17 mouse cellular contexts compared by ENCODE assay signal in genomic region chr4:73661864-73662263, GRCm38 (mm10). TPM values are rescaled to one million over a fixed set of nuclear protein-coding genes. Genes with fewer than 3 reads are reported as not detected.
A peak's percentile ranks its signal among the peaks of the same experiment; 100 is the strongest.
DNase-seq lines count a peak whose midpoint lies in the region; TF ChIP-seq lines count a peak whose summit lies in the region.
"Not testable (repeated sequence)": the region's sequence is repeated elsewhere in the genome, so short reads cannot be mapped to it uniquely, and the experiment has no call there.
"Had no signal": no experiment of that assay in that cellular context is flagged by ENCODE, and none has a peak within 500 bp of the region (broad histone marks: within the 10 kb centered on the region; RNA-seq: fewer than 3 reads in every experiment).

No protein-coding gene starts in this region.

- intact Hi-C loops in gastrocnemius, adult 2 months (cut with DNase I); left cerebral cortex, postnatal 4 days (cut with DNase I): not testable (repeated sequence)

- TF ChIP-seq CTCF in gastrocnemius, adult 2 months (IDR thresholded peaks at IDR 0.05): not testable (repeated sequence)

- not testable (repeated sequence) for H3K27ac ChIP-seq in gastrocnemius, adult 2 months

- DNase-seq in adrenal gland, postnatal 25 days: peak; percentile 0
- peak; percentile 6 for DNase-seq in gastrocnemius, adult 2 months
- DNase-seq in heart, adult 11 months: peak; percentile 74
- peak; percentile 3 for DNase-seq in kidney, postnatal 10 days
- peak; percentile 0 for DNase-seq in left cerebral cortex, postnatal 4 days
- peak; percentile 0 for DNase-seq in lung, postnatal 14 days
- peak; percentile 1 for DNase-seq in right cerebral cortex, postnatal 4 days

- not testable (repeated sequence) for H3K4me3 ChIP-seq in gastrocnemius, adult 2 months

RNA-seq across cellular contexts. Expression of gene Gm11239, which starts 6.3 kb away (rescaled TPM):
- not detected in 2 replicates for total RNA-seq in adrenal gland, postnatal 25 days (2021)
- total RNA-seq in gastrocnemius, adult 2 months (2021): not detected
- total RNA-seq in left cerebral cortex, postnatal 4 days (2021): not detected
- total RNA-seq: adrenal gland, adult 18-20 months; adrenal gland, adult 2 months; adrenal gland, adult 8-10 months; adrenal gland, postnatal 10 days; adrenal gland, postnatal 14 days; adrenal gland, postnatal 36 days; adrenal gland, postnatal 4 days; MEL had no signal

RNA-seq across cellular contexts. Expression of gene Gm428, which starts 21.5 kb away (rescaled TPM):
- total RNA-seq in adrenal gland, postnatal 25 days (2021): not detected in 2 replicates
- not detected for total RNA-seq in gastrocnemius, adult 2 months (2021)
- not detected for total RNA-seq in left cerebral cortex, postnatal 4 days (2021)
- total RNA-seq: adrenal gland, adult 18-20 months; adrenal gland, adult 2 months; adrenal gland, adult 8-10 months; adrenal gland, postnatal 10 days; adrenal gland, postnatal 14 days; adrenal gland, postnatal 36 days; adrenal gland, postnatal 4 days; CH12.LX; MEL had no signal

RNA-seq across cellular contexts. Expression of gene Gm11236, which starts 23.9 kb away (rescaled TPM):
- total RNA-seq in adrenal gland, postnatal 25 days (2021): not detected in 2 replicates
- not detected for total RNA-seq in gastrocnemius, adult 2 months (2021)
- not detected for total RNA-seq in left cerebral cortex, postnatal 4 days (2021)
- total RNA-seq: adrenal gland, adult 18-20 months; adrenal gland, adult 2 months; adrenal gland, adult 8-10 months; adrenal gland, postnatal 10 days; adrenal gland, postnatal 14 days; adrenal gland, postnatal 36 days; adrenal gland, postnatal 4 days; CH12.LX; G1E; MEL had no signal

RNA-seq across cellular contexts. Expression of gene Gm11237, which starts 39.1 kb away (rescaled TPM):
- not detected in 2 replicates for total RNA-seq in adrenal gland, postnatal 25 days (2021)
- not detected for total RNA-seq in gastrocnemius, adult 2 months (2021)
- total RNA-seq in left cerebral cortex, postnatal 4 days (2021): not detected
- total RNA-seq: adrenal gland, adult 18-20 months; adrenal gland, adult 2 months; adrenal gland, adult 8-10 months; adrenal gland, postnatal 10 days; adrenal gland, postnatal 14 days; adrenal gland, postnatal 36 days; adrenal gland, postnatal 4 days; CH12.LX; G1E; MEL had no signal

RNA-seq across cellular contexts. Expression of gene Gm11238, which starts 54.2 kb away (rescaled TPM):
- not detected in 2 replicates for total RNA-seq in adrenal gland, postnatal 25 days (2021)
- not detected for total RNA-seq in gastrocnemius, adult 2 months (2021)
- not detected for total RNA-seq in left cerebral cortex, postnatal 4 days (2021)
- total RNA-seq: adrenal gland, adult 18-20 months; adrenal gland, adult 2 months; adrenal gland, adult 8-10 months; adrenal gland, postnatal 10 days; adrenal gland, postnatal 14 days; adrenal gland, postnatal 36 days; adrenal gland, postnatal 4 days; CH12.LX; G1E; MEL had no signal

Comparison
In these comparisons a context has a peak if more than half of its experiments do, and no peak if none do; other contexts are left out.
1. DNase-seq: peak in every context shown above with its lines; median percentile 74 in heart, adult 11 months; 6 in gastrocnemius, adult 2 months; 3 in kidney, postnatal 10 days; 1 in right cerebral cortex, postnatal 4 days; 0 in adrenal gland, postnatal 25 days; 0 in left cerebral cortex, postnatal 4 days; 0 in lung, postnatal 14 days.